Mouse (Mus musculus): ENCODE data around the gene Rad54l2. TPM values are rescaled to one million over a fixed set of nuclear protein-coding genes. Genes with fewer than 3 reads are reported as not detected.
A peak's percentile ranks its signal among the peaks of the same experiment; 100 is the strongest.

Rad54l2 gene
- polyA plus RNA-seq, 1 experiment from 2014 or later: 10.2 TPM

GRCm38 (mm10) chr9:106685249-106686101, 103.5 kb downstream of the Rad54l2 start, which contains the start of gene Tex264:
TSS of gene Tex264 (minus strand) at chr9:106685927.
- DNase-seq (ENCODE audit: low spot score): peak; percentile 85
- Histone ChIP-seq H3K27ac (replicated peaks) (peak within 1 kb of the TSS; percentile 89), H3K4me1 (peaks cover 29% of the 10 kb centered on the region), H3K27me3 (replicated peaks; ENCODE audit: low read depth, poor library complexity, severe bottlenecking) (no peaks in the 10 kb centered on the region), H3K4me3 (peak within 1 kb of the TSS; percentile 96), H3K36me3 (replicated peaks) (peaks cover 16% of the 10 kb centered on the region), H3K9me3 (no peaks in the 10 kb centered on the region)
- under 1% methylated on average over 86 of the region's 86 CpGs for WGBS

- H3K4me1 ChIP-seq: peaks cover 29% of the 10 kb centered on the region
- peak overlapping the region; percentile 89 for H3K27ac ChIP-seq (replicated peaks)
- no peaks in the 10 kb centered on the region for H3K27me3 ChIP-seq (replicated peaks; ENCODE audit: low read depth, poor library complexity, severe bottlenecking)
- WGBS: 5% methylated on average over 14 of the region's 14 CpGs
- DNase-seq (ENCODE audit: low spot score): no peak
- no peaks in the 10 kb centered on the region for H3K9me3 ChIP-seq
- H3K36me3 ChIP-seq (replicated peaks): peaks cover 22% of the 10 kb centered on the region
- peak overlapping the region; percentile 96 for H3K4me3 ChIP-seq
Observed at GRCm38 (mm10) chr9:106684918-106685248, 104.1 kb downstream of the Rad54l2 start.

GRCm38 (mm10) chr9:106684093-106684872, 104.7 kb downstream of the Rad54l2 start:
- WGBS: 86% methylated on average over 6 of the region's 6 CpGs
- H3K36me3 ChIP-seq (replicated peaks): peaks cover 28% of the 10 kb centered on the region
- H3K27ac ChIP-seq (replicated peaks): no peak overlapping the region
- DNase-seq (ENCODE audit: low spot score): no peak
- no peaks in the 10 kb centered on the region for H3K27me3 ChIP-seq (replicated peaks; ENCODE audit: low read depth, poor library complexity, severe bottlenecking)
- peaks cover 29% of the 10 kb centered on the region for H3K4me1 ChIP-seq
- H3K4me3 ChIP-seq: peak overlapping the region; percentile 96
- no peaks in the 10 kb centered on the region for H3K9me3 ChIP-seq

DNA sequence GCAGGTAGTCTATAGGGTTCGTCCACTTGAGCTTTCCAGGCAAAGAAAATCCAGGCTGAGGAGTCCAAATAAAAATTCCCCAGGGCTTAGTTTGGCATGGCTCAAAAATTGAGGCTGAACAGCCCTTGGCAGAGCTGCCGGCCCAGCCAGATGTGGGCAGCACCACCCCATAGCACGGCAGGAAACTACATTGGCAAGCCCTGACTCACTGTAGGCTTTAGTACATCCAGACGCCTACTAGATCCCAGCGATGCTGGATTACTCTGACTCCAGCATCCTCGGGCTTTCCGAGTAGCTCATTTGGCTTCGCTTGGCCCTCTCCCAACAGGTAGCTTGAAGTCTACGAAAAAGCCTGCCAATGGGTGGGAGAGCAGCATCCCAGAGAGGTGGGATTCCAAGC, 108.0 kb downstream of the Rad54l2 start:
- no peaks in the 10 kb centered on the region for H3K27me3 ChIP-seq (replicated peaks; ENCODE audit: low read depth, poor library complexity, severe bottlenecking)
- peaks cover 17% of the 10 kb centered on the region for H3K4me1 ChIP-seq
- H3K36me3 ChIP-seq (replicated peaks): peaks cover 45% of the 10 kb centered on the region
- no peak for DNase-seq (ENCODE audit: low spot score)
- no peak overlapping the region for H3K4me3 ChIP-seq
- H3K27ac ChIP-seq (replicated peaks): no peak overlapping the region
- H3K9me3 ChIP-seq: no peaks in the 10 kb centered on the region
- 91% methylated on average over 9 of the region's 9 CpGs for WGBS

DNA sequence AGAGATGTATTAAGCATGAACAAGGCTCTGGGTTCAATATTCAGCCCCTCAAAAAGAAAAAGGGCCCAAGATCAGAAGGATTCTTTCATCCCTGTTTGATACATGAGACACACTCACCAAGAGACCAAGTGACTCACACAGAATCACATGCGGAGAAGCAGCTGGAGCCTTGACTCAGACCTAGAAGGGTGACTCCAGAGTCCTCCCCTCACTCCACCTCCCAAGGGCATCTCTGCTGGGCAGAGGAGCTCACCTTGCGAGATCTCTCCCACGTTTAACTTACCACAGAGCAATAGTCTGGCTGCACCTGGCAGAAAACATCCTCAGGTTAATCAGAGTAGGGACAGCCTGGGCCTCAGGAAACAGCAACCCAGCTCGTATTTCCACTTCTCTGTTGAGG, 110.8 kb downstream of the Rad54l2 start:
- Histone ChIP-seq H3K36me3 (replicated peaks) (peaks cover 50% of the 10 kb centered on the region), H3K9me3 (no peaks in the 10 kb centered on the region), H3K4me1 (no peaks in the 10 kb centered on the region), H3K27me3 (replicated peaks; ENCODE audit: low read depth, poor library complexity, severe bottlenecking) (no peaks in the 10 kb centered on the region), H3K4me3 (no peak overlapping the region), H3K27ac (replicated peaks) (no peak overlapping the region)
- WGBS: 73% methylated on average over 4 of the region's 4 CpGs
- no peak for DNase-seq (ENCODE audit: low spot score)

DNA sequence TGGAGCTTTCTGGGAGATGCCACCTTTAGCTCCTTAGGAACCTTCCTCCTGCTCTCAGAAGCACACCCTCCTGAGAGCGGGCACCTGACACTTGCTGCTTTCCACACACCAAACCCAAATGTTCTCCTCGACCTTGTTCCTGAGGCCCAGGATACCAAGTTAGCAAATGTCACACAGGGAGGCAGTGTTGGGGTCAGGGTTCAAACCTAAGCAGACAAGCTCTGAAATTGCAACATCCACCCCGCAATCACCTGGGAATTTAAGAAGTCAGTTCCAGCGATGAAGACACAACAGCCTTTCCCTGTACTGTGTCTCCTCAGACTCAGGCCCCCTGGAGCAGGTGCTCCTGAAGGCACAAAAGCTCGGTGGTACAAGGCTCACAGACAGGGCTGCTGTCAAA, 111.3 kb downstream of the Rad54l2 start:
- no peaks in the 10 kb centered on the region for H3K9me3 ChIP-seq
- peaks cover 54% of the 10 kb centered on the region for H3K36me3 ChIP-seq (replicated peaks)
- no peaks in the 10 kb centered on the region for H3K27me3 ChIP-seq (replicated peaks; ENCODE audit: low read depth, poor library complexity, severe bottlenecking)
- WGBS: 88% methylated on average over 5 of the region's 5 CpGs
- H3K4me3 ChIP-seq: no peak overlapping the region
- DNase-seq (ENCODE audit: low spot score): no peak
- no peaks in the 10 kb centered on the region for H3K4me1 ChIP-seq
- H3K27ac ChIP-seq (replicated peaks): no peak overlapping the region

DNA sequence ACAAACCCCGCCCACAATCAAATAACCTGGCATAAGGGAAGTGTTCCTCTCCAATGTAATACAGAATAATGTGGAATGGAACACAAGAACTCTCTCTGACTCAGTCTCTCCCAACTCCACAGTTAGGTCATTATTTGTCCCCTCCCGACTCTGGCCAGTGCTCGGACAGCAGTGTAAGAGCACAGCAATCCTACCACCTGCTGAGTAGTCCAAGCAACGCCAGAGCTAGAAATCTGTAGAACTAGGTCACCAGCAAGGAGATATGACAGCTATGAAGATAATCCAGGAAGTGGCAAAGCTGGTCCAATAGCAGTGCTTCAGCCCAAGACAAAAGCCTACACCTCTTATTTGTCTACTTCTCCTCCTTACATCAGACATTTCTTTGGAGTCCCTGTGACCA, 112.4 kb downstream of the Rad54l2 start:
- Histone ChIP-seq H3K9me3 (no peaks in the 10 kb centered on the region), H3K27ac (replicated peaks) (no peak overlapping the region), H3K4me1 (no peaks in the 10 kb centered on the region), H3K27me3 (replicated peaks; ENCODE audit: low read depth, poor library complexity, severe bottlenecking) (no peaks in the 10 kb centered on the region), H3K36me3 (replicated peaks) (peaks cover 61% of the 10 kb centered on the region), H3K4me3 (no peak overlapping the region)
- 76% methylated on average over 4 of the region's 4 CpGs for WGBS
- DNase-seq (ENCODE audit: low spot score): no peak

DNA sequence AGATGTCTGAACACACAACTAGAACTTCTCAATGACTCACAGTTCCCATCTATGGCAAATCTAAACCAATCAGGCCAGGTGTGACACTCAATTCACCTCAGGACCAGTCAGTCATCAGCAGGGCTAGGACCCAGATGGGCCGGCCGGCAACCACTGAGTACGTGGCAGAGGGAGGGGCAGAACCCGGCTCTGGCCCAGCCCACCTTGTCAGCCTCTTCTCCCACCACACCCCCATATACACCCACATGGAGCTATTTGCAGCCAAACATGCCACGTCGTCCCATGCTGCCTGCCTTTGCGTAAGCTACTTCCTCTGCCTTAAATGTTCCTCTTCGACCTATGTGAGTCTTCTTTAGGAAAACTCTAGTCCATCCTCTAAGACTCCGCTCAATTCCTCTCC, 113.0 kb downstream of the Rad54l2 start:
- no peaks in the 10 kb centered on the region for H3K4me1 ChIP-seq
- H3K36me3 ChIP-seq (replicated peaks): peaks cover 61% of the 10 kb centered on the region
- WGBS: 80% methylated on average over 9 of the region's 9 CpGs
- no peaks in the 10 kb centered on the region for H3K9me3 ChIP-seq
- no peak for DNase-seq (ENCODE audit: low spot score)
- no peak overlapping the region for H3K27ac ChIP-seq (replicated peaks)
- H3K27me3 ChIP-seq (replicated peaks; ENCODE audit: low read depth, poor library complexity, severe bottlenecking): no peaks in the 10 kb centered on the region
- no peak overlapping the region for H3K4me3 ChIP-seq

GRCm38 (mm10) chr9:106675480-106675879, 113.5 kb downstream of the Rad54l2 start:
- no peaks in the 10 kb centered on the region for H3K4me1 ChIP-seq
- H3K27me3 ChIP-seq (replicated peaks; ENCODE audit: low read depth, poor library complexity, severe bottlenecking): no peaks in the 10 kb centered on the region
- DNase-seq (ENCODE audit: low spot score): peak; percentile 78
- H3K9me3 ChIP-seq: no peaks in the 10 kb centered on the region
- peaks cover 57% of the 10 kb centered on the region for H3K36me3 ChIP-seq (replicated peaks)
- H3K4me3 ChIP-seq: no peak overlapping the region
- H3K27ac ChIP-seq (replicated peaks): no peak overlapping the region
- 1% methylated on average over 1 of the region's 1 CpGs for WGBS

DNA sequence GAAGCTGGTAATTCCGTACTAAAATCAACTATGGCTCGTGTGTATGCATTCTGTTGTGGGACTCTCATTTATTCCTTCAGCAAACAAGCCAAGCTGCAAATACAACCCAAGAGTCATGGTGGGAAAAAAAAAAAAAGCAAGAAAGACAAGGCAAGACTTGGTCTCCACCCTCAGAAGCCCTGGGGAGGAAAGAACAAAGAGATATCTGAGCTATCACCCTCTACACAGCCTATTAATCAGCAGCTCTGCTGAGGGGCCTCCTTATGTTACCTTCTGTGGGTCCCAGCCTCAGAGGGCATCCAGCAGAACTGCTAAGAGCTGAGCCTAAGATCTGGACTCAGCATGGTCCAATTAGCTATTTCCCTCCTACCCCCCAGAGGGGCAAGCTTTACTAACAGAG, 115.1 kb downstream of the Rad54l2 start:
- Histone ChIP-seq H3K4me3 (no peak overlapping the region), H3K9me3 (no peaks in the 10 kb centered on the region), H3K27me3 (replicated peaks; ENCODE audit: low read depth, poor library complexity, severe bottlenecking) (no peaks in the 10 kb centered on the region), H3K4me1 (no peaks in the 10 kb centered on the region), H3K36me3 (replicated peaks) (peaks cover 55% of the 10 kb centered on the region), H3K27ac (replicated peaks) (no peak overlapping the region)
- no peak for DNase-seq (ENCODE audit: low spot score)
- WGBS: 93% methylated on average over 2 of the region's 2 CpGs

DNA sequence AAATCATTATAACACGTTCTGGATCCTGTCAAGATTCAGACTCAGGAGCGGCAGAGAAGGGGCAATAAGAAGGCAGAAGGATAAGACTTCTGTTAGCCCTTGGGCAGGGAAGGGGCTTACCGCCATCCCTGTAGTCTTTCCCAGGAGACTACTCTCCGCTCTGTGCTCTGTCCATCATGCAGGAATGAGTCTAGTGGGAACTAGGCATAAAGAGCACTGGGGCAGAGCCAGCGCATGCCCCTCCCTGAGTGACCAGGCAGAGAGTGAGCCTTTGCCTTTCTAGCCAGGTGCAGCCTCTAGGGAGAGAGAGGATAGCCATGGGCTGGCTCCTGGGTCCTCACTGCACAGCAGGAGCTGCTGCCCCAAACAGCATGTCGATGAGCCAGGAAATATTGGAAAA, 124.1 kb downstream of the Rad54l2 start:
- DNase-seq (ENCODE audit: low spot score): no peak
- no peak overlapping the region for H3K4me3 ChIP-seq
- 86% methylated on average over 6 of the region's 6 CpGs for WGBS
- H3K27me3 ChIP-seq (replicated peaks; ENCODE audit: low read depth, poor library complexity, severe bottlenecking): no peaks in the 10 kb centered on the region
- H3K36me3 ChIP-seq (replicated peaks): peaks cover 80% of the 10 kb centered on the region
- H3K9me3 ChIP-seq: no peaks in the 10 kb centered on the region
- no peak overlapping the region for H3K27ac ChIP-seq (replicated peaks)
- H3K4me1 ChIP-seq: peaks cover 15% of the 10 kb centered on the region

DNA sequence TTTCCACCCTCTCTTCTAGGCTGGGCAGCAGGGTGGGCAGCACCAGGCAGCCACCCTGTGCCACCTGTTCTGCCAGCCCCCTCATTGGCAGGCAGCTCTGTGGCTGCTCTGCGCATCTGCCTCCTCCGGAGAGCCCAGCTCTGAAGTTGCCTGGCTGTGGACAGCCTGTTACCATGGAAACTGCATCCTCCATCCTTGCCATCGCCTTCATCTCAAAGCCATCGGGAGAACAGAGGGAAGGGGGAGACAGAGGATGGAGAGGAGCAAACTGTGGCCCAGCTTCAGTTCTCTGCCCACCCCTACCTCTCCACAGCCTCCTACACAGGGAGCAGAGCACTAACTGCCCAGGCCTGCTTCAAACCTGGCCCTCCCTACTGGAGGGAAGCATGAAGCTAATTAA, 124.6 kb downstream of the Rad54l2 start:
- H3K4me1 ChIP-seq: peaks cover 18% of the 10 kb centered on the region
- no peaks in the 10 kb centered on the region for H3K27me3 ChIP-seq (replicated peaks; ENCODE audit: low read depth, poor library complexity, severe bottlenecking)
- no peak for DNase-seq (ENCODE audit: low spot score)
- no peak overlapping the region for H3K4me3 ChIP-seq
- H3K36me3 ChIP-seq (replicated peaks): peaks cover 77% of the 10 kb centered on the region
- H3K27ac ChIP-seq (replicated peaks): no peak overlapping the region
- H3K9me3 ChIP-seq: no peaks in the 10 kb centered on the region
- 78% methylated on average over 4 of the region's 4 CpGs for WGBS

DNA sequence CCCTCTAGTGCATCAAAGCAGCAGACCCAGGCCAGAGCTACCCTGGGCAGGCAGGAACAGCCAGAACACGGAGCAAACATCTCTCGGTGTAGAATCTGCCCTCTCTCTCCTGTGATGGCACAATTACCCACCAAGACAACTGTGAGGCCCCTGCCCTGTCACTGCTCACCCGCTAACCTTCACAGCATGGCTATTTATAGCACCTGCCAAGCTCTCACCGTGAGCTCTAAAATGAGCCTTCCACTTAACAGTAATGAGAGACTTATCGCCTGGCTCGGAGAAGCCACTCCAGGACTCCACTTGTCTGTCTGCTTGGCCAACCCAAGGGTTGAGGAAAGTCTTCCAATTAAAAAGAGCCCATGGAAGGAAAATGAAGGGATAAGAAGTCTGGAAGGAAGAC, 125.8 kb downstream of the Rad54l2 start:
- peaks cover 77% of the 10 kb centered on the region for H3K36me3 ChIP-seq (replicated peaks)

More for the DNA sequence above, 125.8 kb downstream of the Rad54l2 start:
- no peak for DNase-seq (ENCODE audit: low spot score)
- Histone ChIP-seq H3K27me3 (replicated peaks; ENCODE audit: low read depth, poor library complexity, severe bottlenecking) (no peaks in the 10 kb centered on the region; the same call in 1 of the 2 replicates), H3K4me1 (peaks cover 25% of the 10 kb centered on the region), H3K4me3 (no peak overlapping the region), H3K9me3 (no peaks in the 10 kb centered on the region), H3K27ac (replicated peaks) (no peak overlapping the region)
- WGBS: 82% methylated on average over 6 of the region's 6 CpGs

Data from embryonic facial prominence, embryonic 10.5 days (tissue).